Mouse (Mus musculus) right cerebral cortex, adult 2 months (tissue): ENCODE data around the gene Racgap1.
A peak's percentile ranks its signal among the peaks of the same experiment; 100 is the strongest.

Source experiments
- DNase-seq, 2 experiments: peaks; one replicate each; pipeline ENCODE4 v3.0.0; 2021 to 2022; ENCODE audit warnings: low spot score in 2 of 2

Gene Racgap1

DNA sequence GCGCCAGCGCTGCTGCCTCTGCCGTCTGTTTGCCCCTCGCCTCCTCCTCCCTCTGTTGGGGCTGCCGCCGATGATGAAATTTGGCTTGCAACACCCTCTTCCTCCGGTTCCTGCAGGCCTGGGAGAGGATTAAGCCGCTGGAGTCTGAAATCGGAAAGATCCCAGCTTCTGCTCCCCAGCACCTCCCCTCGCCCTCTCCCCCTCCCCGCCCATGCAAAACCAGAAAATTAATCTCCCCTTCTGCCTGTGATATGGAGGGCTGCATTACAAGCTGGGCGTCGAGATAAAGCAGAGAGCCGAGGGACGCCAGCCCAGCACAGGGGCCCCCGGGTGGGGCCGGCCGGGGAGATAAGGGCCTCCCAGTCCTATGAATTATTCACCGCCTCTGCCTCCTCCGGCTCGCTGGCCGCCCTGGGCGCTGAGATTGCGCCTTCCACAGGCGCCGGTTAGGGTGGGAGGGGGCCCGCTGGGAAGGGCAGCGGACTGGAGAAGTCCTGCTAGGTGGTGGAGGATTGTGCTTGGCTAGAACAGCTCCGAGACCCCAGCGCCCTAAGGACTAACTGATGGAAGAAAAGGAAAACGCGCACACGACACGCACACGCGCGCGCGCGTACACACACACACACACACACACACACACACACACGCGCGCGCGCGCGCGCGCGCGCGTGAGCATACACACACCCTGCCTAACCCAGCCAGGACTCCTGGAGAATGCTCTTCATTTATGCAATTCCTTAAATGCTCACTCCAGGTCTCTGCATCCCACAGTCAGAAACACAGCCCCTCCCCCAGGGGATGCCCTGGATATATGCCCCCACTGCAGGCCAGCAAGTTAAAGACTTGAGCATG lies 13.4 kb upstream of the Racgap1 start:
- peak; percentile 69 to 76 for DNase-seq

GRCm38 (mm10) chr15:99663964-99664599 lies 12.6 kb upstream of the Racgap1 start:
- peak in 1 of 2 experiments; percentile 46 for DNase-seq

DNA sequence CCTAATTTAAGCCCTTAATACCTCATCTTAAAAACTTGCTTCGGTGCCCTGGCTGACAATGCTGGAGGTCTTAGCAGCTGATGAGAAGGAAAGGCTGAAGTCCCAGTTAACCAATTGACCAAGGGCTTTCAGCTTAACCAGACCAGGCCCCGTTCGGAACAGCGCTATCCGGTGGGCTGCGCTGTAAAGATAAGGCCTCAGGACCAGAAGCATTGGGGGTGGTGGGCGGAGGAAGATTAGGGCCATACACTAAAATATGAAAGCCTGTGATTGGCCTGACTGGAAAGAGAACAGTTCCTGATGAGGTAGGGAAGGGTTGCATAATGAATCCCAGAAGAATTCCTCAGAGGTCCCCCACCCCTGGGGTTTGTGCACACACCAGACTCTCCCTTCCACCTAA lies 10.9 kb upstream of the Racgap1 start:
- no peak for DNase-seq

- DNase-seq, result peak in 1 of 2 experiments; percentile 31
Observed at GRCm38 (mm10) chr15:99661121-99661830, 9.8 kb upstream of the Racgap1 start.

DNA sequence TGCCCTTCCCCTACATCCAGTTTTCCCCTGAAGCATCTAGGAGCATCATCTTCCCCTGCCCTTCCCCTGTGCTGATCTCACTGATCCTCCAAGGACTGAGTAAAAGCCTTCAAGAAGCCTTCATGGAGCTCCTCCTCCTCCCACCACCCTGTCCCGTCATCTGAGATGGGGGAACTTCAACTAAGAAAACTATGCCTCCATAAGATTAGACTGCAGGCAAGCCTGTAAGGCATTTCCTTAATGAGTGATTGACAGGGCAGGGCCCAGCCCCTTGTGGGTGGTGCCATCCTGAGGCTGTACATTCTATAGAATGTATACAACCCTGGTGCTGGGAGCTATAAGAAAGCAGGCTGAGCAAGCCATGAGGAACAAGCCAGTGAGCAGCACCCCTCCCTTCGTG lies 7.0 kb upstream of the Racgap1 start:
- DNase-seq, result no peak

DNA sequence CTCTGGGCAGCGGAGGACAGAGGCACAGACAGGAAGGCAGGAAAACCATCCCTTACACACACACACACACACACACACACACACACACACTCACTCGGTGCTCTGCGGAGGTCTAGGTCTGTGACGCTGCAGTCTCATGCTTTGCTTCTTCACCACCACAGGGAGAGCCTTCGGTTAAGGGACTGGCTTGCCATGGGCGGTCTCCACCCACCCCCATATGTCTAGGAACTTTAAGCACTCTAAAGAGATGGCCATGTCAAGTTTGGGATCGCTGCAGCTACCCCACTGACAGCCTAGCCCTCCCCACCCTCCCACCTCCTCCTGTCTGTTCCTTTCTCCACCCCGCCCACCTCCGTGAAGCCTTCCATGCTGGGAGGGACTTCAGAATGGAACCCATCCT lies 4.5 kb upstream of the Racgap1 start:
- DNase-seq, result no peak

DNA sequence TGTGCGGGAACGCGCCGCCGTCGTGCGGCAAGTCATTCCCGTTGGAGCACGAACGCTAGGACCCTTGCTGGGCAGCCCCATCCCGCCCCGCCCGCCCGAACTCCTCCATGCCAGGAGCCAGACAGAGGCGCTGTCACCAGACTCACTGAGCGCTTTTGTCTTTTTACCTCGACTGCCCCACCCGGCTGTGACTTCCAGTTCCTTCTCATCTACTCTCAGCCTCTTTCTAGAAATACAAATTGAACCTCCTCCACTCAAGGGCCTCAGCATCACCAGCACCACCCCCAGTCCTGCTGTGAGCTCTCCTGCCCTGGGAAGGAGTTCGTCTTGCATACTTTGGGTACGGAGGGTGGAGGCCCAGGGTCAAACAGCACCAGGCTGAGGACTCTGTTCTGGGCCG lies 2.4 kb upstream of the Racgap1 start:
- DNase-seq, result peak in 1 of 2 experiments; percentile 27

DNA sequence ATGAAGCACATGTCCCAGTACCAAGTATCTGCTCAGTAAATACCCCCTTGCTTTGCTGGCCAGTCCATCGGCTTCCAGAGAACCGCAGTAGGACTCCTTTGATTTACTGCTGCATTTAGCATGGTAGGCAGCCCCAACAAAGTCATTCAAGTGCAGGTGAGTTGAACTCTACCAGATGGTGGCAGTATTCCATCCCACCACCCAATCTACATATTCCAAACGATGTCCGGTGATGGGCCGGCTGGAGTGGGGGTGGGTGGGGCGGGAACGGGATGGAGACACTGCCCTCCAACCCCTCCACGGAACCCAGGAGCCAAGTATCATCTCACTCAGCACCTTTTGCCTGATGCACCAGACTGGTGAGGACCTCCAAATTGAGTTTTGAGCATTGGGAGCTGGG lies 1.8 kb upstream of the Racgap1 start:
- no peak for DNase-seq

GRCm38 (mm10) chr15:99651984-99652872 lies 772 bp upstream of the Racgap1 start:
- no peak for DNase-seq

DNA sequence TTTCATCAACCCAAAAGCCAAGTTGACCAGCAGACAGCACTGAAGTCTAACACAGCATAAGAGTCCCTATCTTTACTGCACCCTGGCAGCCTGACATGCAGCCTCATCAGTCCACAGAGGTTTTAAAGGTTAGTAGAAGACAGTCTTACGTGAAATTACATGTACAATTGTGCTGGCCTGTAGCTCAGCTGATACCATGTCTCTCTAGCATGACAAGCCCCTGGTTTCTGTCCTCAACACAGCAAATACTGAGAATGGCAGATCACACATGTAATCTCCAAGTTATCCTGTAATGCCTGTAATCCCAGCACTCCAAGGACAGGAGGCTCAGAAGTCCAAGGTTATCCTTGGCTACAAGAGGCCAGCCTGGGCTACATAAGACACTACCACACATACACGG lies 1.2 kb downstream of the Racgap1 start:
- no peak for DNase-seq

- no peak for DNase-seq
Observed at GRCm38 (mm10) chr15:99649067-99649761, 2.2 kb downstream of the Racgap1 start.

GRCm38 (mm10) chr15:99648326-99648725 lies 3.1 kb downstream of the Racgap1 start:
- DNase-seq, result no peak

- peak; percentile 35 to 57 for DNase-seq
Observed at GRCm38 (mm10) chr15:99644776-99645175, 6.7 kb downstream of the Racgap1 start.

DNA sequence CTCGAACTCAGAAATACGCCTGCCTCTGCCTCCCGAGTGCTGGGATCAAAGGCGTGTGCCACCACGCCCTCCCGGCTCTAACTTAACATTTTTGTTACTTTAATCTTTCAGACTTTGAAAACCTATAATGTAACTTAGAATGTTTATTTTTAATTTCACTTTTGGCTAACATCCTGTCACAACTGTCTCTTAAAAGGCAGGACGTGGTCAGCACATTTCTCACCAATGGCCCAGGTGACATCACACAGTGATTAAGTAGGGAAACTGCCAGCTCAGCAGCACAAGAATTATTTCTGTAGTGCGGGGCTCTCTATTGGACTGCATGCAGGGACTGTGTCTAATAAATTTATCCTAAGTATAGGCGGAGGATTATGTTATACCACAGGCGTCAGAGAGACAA lies 7.6 kb downstream of the Racgap1 start:
- DNase-seq, result no peak

- no peak for DNase-seq
Observed at GRCm38 (mm10) chr15:99642622-99643021, 8.8 kb downstream of the Racgap1 start.

DNA sequence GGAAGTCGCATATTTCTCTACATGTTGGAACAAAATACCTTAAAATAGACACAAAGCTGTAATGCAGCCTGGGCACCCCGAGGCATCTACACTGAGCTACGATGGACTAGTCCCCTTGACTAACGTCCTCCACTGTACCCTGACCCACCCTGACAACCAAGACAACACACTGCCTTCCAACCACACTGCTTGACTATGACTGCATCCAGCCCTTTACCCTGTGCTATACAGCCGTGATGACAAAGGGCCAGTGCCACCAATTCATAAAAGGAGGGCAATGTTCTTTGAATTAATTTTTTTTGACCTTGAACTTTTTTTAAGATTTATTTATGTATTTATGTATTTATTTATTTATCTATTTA lies 13.4 kb downstream of the Racgap1 start:
- no peak for DNase-seq

GRCm38 (mm10) chr15:99637405-99638123 lies 13.9 kb downstream of the Racgap1 start:
- DNase-seq, result no peak

DNA sequence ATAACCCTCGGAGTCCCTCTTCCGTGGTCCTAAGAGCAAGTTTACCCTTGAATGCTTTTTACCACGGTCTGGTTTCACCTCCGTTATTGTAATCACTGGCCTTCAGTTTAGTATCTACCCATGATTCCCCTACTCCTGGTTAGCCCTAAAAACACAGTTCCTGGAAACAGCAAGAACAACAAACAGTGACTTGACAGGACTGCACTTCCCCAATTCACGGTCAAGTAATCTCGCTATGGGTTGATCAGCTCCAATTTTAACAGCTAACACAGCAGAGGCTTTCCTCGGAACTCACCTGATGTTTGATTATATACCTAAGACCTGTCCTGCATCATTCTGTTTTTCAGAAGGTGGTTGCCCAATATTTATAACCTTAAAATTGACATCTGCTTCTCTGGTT lies 16.8 kb downstream of the Racgap1 start:
- no peak for DNase-seq

DNA sequence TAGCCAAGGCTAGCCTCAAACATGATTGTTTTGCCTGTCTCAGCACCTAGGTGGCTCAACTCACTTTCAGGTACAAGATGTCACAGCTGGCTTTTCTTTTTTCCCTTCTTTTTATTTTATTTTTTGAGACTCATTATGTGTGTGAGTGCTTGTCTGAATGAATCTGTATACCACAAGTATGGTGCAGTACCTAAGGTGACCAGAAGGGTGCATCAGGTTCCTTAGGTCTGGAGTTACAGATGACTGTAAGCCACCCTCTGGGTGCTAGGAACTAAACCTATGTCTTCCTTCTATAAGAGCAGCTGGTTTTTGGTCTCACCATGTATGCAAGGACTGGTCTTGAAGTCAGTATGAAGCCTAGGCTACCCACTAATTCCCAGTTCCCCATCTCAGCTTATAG lies 19.8 kb downstream of the Racgap1 start:
- no peak for DNase-seq

DNA sequence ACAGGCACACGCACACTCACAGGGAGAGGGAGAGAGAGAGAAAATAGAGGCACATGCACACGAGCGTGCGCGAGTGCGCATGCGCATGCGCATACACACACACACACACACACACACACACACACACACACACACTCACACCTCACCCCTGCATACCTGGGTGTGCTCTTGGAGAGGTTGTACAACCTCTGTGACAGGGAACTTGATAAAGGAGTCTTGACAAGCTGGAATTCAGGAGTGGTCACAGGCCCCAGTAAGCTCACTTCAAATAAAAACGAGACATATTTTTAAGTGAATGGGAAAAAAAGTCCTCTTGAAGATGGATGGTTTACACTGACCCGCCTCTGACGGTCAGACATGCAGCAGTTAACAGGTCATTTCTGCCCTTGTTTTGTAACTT lies 29.4 kb downstream of the Racgap1 start:
- no peak for DNase-seq
